Mouse (Mus musculus): ENCODE data around the gene Zeb2.

DNA sequence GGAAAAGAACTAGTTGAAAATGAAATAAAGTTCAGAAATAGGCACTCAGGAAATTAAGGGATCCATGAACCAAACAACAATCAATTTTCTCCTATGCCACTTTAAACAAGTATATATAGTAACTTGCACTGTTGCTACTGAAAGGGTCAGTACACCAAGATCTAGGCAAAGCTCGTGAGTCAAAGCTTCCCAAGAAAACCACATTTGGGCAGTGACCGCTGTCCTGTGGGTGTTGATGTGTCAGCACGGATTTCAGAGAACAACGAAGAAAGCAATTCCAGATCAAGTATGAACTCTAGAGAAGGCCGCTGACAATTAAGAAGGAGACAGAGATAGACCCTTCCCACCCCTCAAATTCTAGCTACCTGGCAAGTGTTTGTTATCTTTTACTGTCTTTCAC lies 9.2 kb upstream of the Zeb2 start:
- no peak for TF ChIP-seq GATA1 (IDR thresholded peaks at IDR 0.05; ENCODE audit: low read length)
- no peak for TF ChIP-seq TAL1 (IDR thresholded peaks at IDR 0.05; ENCODE audit: low read length)
